Mouse (Mus musculus) embryonic facial prominence, embryonic 14.5 days (tissue): ENCODE data around the gene Tceal7. TPM values are rescaled to one million over a fixed set of nuclear protein-coding genes. Genes with fewer than 3 reads are reported as not detected.

ENCODE experiments used
- ATAC-seq: fragments of 200-750 bp; cut with Nextera tagmentation; 2 replicates; pipeline ENCODE4 v1.8.0; 2017; ENCODE audit warnings: low read depth, moderate number of reproducible peaks, moderate TSS enrichment
- DNase-seq: peaks from one replicate; pipeline ENCODE4 v3.0.0-alpha.2; 2015; ENCODE audit warnings: low spot score
- H3K27ac ChIP-seq: fragments of 300-500 bp; sonication (generic); replicated peaks from 2 replicates; pipeline ENCODE4 v1.5.1; 2014; ENCODE audit warnings: low read depth, mild to moderate bottlenecking, low read length, moderate library complexity
- H3K27me3 ChIP-seq: fragments of 300-500 bp; sonication (generic); replicated peaks from 2 replicates; pipeline ENCODE4 v1.6.1; 2014; ENCODE audit warnings: low read length; ENCODE audit not compliant: control insufficient read depth, insufficient read depth
- H3K36me3 ChIP-seq: fragments of 300-500 bp; sonication (generic); 2 replicates; pipeline ENCODE4 v1.6.1; 2014; ENCODE audit warnings: low read length, mixed read lengths; ENCODE audit not compliant: control insufficient read depth, insufficient read depth
- H3K4me1 ChIP-seq: fragments of 300-500 bp; sonication (generic); 2 replicates; pipeline ENCODE4 v1.6.1; 2014; ENCODE audit warnings: antibody characterized with exemption, low read length; ENCODE audit not compliant: control insufficient read depth, insufficient read depth
- H3K4me2 ChIP-seq: fragments of 300-500 bp; sonication (generic); 2 replicates; pipeline ENCODE4 v1.6.1; 2014; ENCODE audit warnings: low read depth, mild to moderate bottlenecking, low read length, moderate library complexity, mixed read lengths
- H3K4me3 ChIP-seq: fragments of 300-500 bp; sonication (generic); 2 replicates; pipeline ENCODE4 v1.5.1; 2014; ENCODE audit warnings: low read depth, mild to moderate bottlenecking, low read length
- H3K9ac ChIP-seq: fragments of 300-500 bp; sonication (generic); 2 replicates; pipeline ENCODE4 v1.6.1; 2014; ENCODE audit warnings: low read depth, mild to moderate bottlenecking, low read length, moderate library complexity, mixed read lengths
- H3K9me3 ChIP-seq: fragments of 300-500 bp; sonication (generic); 2 replicates; pipeline ENCODE4 v1.6.1; 2016; ENCODE audit warnings: low read length; ENCODE audit not compliant: control insufficient read depth
- WGBS: fragments of 180-500 bp; shearing (Covaris S2); extraction: QIAGEN DNeasy Blood & Tissue Kit; methylation state at CpG from one replicate; pipeline ENCODE4 v1.1.7; 2014; 5-methylcytosine and 5-hydroxymethylcytosine counted together
- polyA plus RNA-seq: library from polyadenylated mRNA; unstranded; fragments of >200 nt; fragmentation: Nextera tagmentation; extraction: Ambion mirVana; gene quantifications from 2 replicates; pipeline ENCODE4 v1.2.1, GENCODE M21; 2014

Tceal7 gene
- polyA plus RNA-seq, 1 experiment from 2014 or later: 420 TPM

GRCm38 (mm10) chrX:136238118-136238517 lies 23.5 kb downstream of the Tceal7 start:
- Histone ChIP-seq H3K4me3 (no peak overlapping the region), H3K27ac (no peak overlapping the region), H3K27me3 (no peaks in the 10 kb centered on the region; the same call in 1 of the 2 replicates), H3K4me1 (no peaks in the 10 kb centered on the region), H3K4me2 (no peak overlapping the region), H3K36me3 (no peaks in the 10 kb centered on the region), H3K9me3 (no peaks in the 10 kb centered on the region), H3K9ac (no peak overlapping the region)
- WGBS: 59% methylated on average over 3 of the region's 3 CpGs
- DNase-seq: peak; percentile 18
- no peak for ATAC-seq

DNA sequence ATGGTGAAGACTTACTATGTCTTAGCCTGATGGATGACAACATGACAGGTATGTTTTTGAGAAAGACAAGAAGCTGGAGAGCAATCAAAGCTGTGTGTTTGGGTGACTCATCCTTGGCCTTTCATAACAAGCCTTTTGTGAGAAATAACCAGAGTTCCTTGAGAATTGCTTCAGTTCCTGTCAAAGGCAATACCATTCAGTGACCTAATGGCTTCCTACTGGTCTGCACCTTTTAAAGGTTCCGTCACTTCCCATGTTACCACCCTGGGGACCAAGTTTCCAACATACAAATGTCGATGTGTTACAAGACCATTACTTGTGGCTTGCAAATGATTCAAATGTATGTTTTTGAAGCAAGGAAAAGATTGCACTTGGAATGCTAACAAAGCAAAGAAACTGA lies 28.6 kb downstream of the Tceal7 start:
- H3K27me3 ChIP-seq: no peaks in the 10 kb centered on the region; the same call in 1 of the 2 replicates
- H3K4me1 ChIP-seq: no peaks in the 10 kb centered on the region
- no peak for DNase-seq
- no peak overlapping the region for H3K27ac ChIP-seq
- WGBS: 85% methylated on average over 2 of the region's 2 CpGs
- H3K9ac ChIP-seq: no peak overlapping the region
- H3K36me3 ChIP-seq: 0 out of 2 replicates have a peak, but pooled peaks cover 5% of the 10 kb centered on the region
- H3K9me3 ChIP-seq: no peaks in the 10 kb centered on the region
- ATAC-seq: no peak
- no peak overlapping the region for H3K4me2 ChIP-seq
- H3K4me3 ChIP-seq: no peak overlapping the region

- DNase-seq (peak; percentile 96), ATAC-seq (peak; percentile 92)
- H3K4me3 ChIP-seq: peak within 1 kb of the TSS; percentile 61
- no peaks in the 10 kb centered on the region for H3K9me3 ChIP-seq
- H3K9ac ChIP-seq: peak within 1 kb of the TSS; percentile 80
- H3K4me1 ChIP-seq: no peaks in the 10 kb centered on the region
- WGBS: 27% methylated on average over 20 of the region's 20 CpGs
- peak within 1 kb of the TSS; percentile 89 for H3K27ac ChIP-seq
- no peaks in the 10 kb centered on the region; the same call in 1 of the 2 replicates for H3K27me3 ChIP-seq
- H3K4me2 ChIP-seq: peak within 1 kb of the TSS; percentile 51
- H3K36me3 ChIP-seq: 0 out of 2 replicates have a peak, but pooled peaks cover 5% of the 10 kb centered on the region
These were observed 30.1 kb downstream of the Tceal7 start, which contains the start of gene Tceal9 for GRCm38 (mm10) chrX:136244574-136245229. TSS of gene Tceal9 (plus strand) at chrX:136245079.

- ATAC-seq (peak; percentile 76), DNase-seq (peak; percentile 70)
- no peaks in the 10 kb centered on the region for H3K9me3 ChIP-seq
- H3K9ac ChIP-seq: peak overlapping the region; percentile 80
- peak overlapping the region; percentile 49 for H3K4me2 ChIP-seq
- peak overlapping the region; percentile 89 for H3K27ac ChIP-seq
- 23% methylated on average over 12 of the region's 15 CpGs for WGBS
- H3K27me3 ChIP-seq: no peaks in the 10 kb centered on the region; the same call in 1 of the 2 replicates
- H3K4me3 ChIP-seq: peak overlapping the region; percentile 61
- H3K4me1 ChIP-seq: no peaks in the 10 kb centered on the region
- H3K36me3 ChIP-seq: 0 out of 2 replicates have a peak, but pooled peaks cover 5% of the 10 kb centered on the region
These were observed 31.0 kb downstream of the Tceal7 start for GRCm38 (mm10) chrX:136245521-136246071.

DNA sequence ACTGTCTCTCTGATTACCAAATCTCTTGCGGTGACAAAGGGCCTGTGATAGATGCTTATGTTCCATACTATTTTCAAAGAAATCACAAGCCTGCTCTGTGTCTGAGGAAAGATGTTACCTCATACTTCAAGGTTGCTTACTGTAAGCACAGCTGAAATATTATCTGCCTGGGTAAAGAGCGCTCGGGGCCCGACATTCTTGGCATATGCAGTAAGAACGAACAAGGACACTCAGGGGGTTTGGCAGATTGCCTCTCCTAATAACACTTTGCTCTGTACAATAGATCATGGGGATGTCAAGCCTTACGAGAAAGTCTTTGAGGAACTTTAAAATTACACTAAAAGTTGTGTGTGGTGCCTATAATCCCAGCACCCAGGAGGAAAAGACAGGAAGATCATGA lies 34.2 kb downstream of the Tceal7 start:
- H3K4me3 ChIP-seq: no peak overlapping the region
- no peak overlapping the region for H3K27ac ChIP-seq
- 0 out of 2 replicates have a peak, but pooled peaks cover 5% of the 10 kb centered on the region for H3K36me3 ChIP-seq
- no peaks in the 10 kb centered on the region for H3K9me3 ChIP-seq
- no peaks in the 10 kb centered on the region for H3K4me1 ChIP-seq
- peaks cover 2% of the 10 kb centered on the region; the same call in 1 of the 2 replicates for H3K27me3 ChIP-seq
- ATAC-seq (no peak; the same call in 1 of the 2 replicates), DNase-seq (peak; percentile 64)
- 67% methylated on average over 6 of the region's 6 CpGs for WGBS
- H3K9ac ChIP-seq: no peak overlapping the region
- H3K4me2 ChIP-seq: no peak overlapping the region

DNA sequence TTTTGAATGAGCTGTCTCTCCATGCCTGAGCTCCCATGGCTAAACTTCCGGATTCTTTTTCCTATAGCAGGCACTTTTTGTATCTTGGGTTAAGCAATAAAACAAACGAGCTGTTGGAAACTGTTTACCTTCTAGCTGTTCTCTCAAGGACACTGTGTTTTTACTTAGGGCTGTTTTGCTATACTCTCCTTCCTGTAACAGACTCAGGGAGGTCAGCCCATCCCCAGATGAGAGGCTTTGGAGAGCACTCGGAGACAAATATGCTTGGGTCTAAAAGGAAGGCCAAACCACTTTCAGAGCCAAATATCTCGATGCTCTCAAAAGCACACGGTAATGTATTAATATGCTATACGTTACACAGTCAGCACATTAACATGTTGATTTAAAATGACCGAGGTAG lies 35.1 kb downstream of the Tceal7 start:
- Histone ChIP-seq H3K36me3 (0 out of 2 replicates have a peak, but pooled peaks cover 5% of the 10 kb centered on the region), H3K9ac (no peak overlapping the region), H3K4me2 (no peak overlapping the region), H3K4me1 (no peaks in the 10 kb centered on the region), H3K27me3 (peaks cover 2% of the 10 kb centered on the region; the same call in 1 of the 2 replicates), H3K4me3 (no peak overlapping the region), H3K27ac (no peak overlapping the region), H3K9me3 (no peaks in the 10 kb centered on the region)
- 73% methylated on average over 7 of the region's 7 CpGs for WGBS
- ATAC-seq (no peak), DNase-seq (no peak)

- H3K4me3 ChIP-seq: no peak overlapping the region
- no peaks in the 10 kb centered on the region for H3K4me1 ChIP-seq
- no peaks in the 10 kb centered on the region for H3K9me3 ChIP-seq
- no peak overlapping the region for H3K27ac ChIP-seq
- WGBS: 74% methylated on average over 6 of the region's 6 CpGs
- 0 out of 2 replicates have a peak, but pooled peaks cover 5% of the 10 kb centered on the region for H3K36me3 ChIP-seq
- no peak overlapping the region for H3K9ac ChIP-seq
- H3K4me2 ChIP-seq: no peak overlapping the region
- no peak for DNase-seq
- no peak for ATAC-seq
- H3K27me3 ChIP-seq: 0 out of 2 replicates have a peak, but pooled peaks cover 2% of the 10 kb centered on the region
These were observed 37.6 kb downstream of the Tceal7 start for GRCm38 (mm10) chrX:136252023-136252729.

DNA sequence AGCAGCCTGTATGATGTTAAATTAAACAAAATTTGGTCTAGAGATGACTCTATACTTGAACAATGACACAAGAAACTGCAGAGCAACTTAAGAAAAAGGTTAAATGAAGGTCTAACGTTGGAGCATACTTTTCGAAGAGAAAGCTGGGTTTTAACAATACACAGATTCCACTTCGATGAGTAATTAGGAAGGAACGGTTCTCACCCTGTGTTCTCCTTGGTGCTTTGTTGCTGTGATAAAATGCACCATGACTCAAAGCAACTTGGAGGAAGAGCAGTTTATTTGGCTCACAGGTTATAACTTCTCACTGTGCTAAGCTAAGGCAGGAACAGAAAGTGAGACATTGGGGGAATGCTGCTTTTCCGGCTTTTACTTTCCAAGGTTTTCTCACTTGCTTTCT lies 53.1 kb downstream of the Tceal7 start:
- Histone ChIP-seq H3K27ac (no peak overlapping the region), H3K27me3 (0 out of 2 replicates have a peak, but pooled peaks cover 5% of the 10 kb centered on the region), H3K36me3 (peaks cover 4% of the 10 kb centered on the region; the same call in 1 of the 2 replicates), H3K4me2 (no peak overlapping the region), H3K4me3 (no peak overlapping the region), H3K9me3 (no peaks in the 10 kb centered on the region), H3K9ac (no peak overlapping the region), H3K4me1 (peaks cover 6% of the 10 kb centered on the region)
- DNase-seq: no peak
- WGBS: 80% methylated on average over 5 of the region's 5 CpGs
- ATAC-seq: no peak
